Mouse (Mus musculus): Measurements from ENCODE around the gene Pla1a. TPM values are rescaled to one million over a fixed set of nuclear protein-coding genes. Genes with fewer than 3 reads are reported as not detected.
"Not testable (repeated sequence)": the region's sequence is repeated elsewhere in the genome, so short reads cannot be mapped to it uniquely, and the experiment has no call there.

Gene Pla1a
- polyA plus RNA-seq, 1 experiment from 2014 or later: 2.8 TPM

DNA sequence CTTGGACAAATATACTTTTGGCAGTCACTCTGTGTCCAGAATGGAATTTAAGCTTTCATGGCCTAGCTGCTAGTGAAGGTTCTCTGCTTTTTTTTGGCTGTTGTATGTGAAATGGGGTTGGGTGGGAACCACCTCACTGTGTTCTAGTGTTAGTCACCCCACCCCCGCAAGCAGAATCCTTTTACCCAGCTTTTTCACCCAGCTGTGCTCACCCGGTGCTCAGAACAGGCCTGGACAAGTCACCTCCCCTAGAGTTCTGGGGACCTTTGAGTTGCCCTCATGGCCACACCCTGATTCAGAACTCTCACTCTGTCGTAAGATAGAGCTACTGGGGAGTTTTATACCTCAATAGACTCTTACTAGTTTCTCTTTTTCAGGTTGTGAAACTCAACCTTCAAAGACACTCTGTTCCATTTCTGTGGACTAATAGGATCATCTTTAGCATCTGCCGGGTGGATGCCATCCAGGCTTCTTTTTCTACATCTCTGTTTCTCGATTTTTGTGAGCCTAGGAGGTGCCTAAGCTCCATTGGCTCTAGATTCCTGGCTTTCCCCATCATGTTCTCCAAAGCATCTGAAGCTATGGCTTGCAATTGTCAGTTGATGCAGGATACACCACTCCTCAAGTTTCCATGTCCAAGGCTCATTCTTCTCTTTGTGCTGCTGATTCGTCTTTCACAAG is 25.8 kb upstream of the Pla1a start:
- no peak for DNase-seq (ENCODE audit: low spot score)

DNA sequence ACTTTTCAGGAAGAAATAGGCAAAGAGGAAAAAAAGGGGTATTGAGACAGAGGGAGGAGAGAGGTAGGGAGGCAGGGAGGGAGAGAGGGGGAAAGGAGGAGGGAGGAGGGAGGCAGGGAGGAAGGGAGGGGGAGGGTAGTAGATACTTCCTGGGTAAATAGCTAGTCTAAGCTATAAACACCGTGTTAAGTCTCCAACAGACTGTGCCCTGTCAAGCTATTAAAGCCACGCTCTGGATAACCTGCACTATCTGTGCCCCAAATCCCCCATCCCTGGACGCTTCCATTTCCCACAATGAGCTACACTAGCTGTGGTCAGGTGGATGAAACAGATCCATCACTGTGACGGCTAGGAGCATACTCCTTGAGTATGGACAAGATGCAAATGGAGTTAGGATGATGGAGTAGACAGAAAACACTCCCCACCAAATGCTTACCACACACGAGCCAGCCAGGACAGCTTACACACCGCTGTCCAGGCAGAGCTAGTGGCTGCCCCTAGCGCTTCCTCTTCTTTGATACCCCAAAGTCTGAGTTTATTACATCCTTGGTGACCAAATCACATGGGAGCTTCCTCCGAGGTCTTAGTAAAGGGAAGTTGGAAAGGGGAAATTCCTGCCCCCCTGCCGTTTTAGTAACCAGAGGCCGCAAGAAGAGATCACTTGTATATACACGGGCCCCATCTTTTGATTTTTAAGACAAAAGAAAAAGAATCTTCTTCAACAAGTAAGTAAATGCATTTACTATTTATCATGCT is 24.0 kb upstream of the Pla1a start:
- no peak for DNase-seq (ENCODE audit: low spot score)

DNA sequence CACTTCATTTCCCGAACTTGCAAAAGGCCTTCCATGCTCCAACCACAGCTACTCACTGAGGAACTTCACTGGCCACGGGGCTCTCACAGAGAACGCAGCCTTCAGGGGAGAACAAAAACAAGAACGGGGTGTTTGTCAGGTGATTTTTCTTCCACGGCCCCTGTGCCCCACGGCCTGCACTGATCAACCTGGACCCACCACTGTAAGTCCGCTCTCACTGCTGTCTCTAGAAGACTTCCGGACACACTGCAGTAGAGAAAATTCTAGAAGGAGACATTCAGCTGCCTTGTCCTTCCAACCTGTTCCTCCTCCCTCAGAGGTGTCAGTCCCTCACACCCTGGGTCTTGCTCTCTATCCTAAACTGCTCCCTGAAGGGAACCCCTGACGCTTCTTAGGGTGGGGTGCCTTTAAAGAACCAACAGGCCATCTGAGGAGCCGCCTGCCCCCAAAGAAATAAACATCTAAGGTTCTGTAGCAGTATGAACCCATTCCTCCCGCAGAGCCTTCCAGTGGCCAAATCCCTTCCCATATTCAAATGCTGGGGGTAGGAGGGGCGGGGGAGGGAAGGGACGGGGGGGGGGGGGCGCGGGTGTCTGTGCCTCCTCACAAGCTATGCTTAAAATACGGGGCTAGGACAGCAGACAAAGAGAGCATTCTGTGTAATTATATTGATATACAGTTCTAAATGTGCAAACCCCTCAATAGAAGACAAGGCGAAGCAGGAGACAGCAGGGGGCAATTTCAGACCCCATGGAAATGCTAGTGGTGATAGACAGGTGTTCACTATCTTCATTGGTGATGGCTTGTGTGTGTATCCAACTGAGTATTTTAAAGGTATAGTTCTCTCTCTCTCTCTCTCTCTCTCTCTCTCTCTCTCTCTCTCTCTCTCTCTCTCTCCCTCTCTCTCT is 22.8 kb upstream of the Pla1a start, which contains the start of gene Cd80:
Gene Cd80, plus strand, starts transcription at position 51 of the 908 bp plus-strand sequence.
- DNase-seq (ENCODE audit: low spot score): no peak

DNA sequence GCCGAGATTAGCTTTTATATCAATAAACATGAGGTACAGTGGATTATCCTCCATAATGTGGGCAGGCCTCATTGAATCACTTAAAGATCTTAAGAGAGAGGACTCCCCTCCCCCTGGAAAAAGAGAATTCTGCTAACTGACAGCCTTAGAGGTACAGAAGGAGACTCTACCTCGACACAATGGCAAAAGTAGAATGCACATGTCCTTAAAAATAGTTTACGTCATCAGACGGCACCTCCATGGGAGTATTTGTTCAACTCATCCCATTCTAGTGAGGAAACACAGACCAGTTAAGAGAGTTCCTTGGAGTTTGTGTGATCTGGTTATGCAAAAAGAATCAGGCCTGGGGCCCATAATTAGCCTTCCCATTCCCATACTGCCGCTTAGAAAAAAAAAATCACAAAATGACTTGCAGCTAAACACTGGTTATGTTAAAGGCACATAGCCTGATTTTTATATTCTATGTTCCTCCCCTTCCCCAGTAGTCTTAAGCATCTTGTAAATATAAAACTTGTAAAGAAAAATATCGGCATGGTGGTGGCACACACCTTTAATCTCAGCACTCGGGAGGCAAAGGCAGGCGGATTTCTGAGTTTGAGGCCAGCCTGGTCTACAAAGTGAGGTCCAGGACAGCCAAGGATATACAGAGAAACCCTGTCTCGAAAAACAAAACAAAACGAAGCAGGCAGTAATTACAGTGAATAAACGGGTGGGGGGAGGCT is 21.7 kb upstream of the Pla1a start:
- DNase-seq (ENCODE audit: low spot score): no peak

DNA sequence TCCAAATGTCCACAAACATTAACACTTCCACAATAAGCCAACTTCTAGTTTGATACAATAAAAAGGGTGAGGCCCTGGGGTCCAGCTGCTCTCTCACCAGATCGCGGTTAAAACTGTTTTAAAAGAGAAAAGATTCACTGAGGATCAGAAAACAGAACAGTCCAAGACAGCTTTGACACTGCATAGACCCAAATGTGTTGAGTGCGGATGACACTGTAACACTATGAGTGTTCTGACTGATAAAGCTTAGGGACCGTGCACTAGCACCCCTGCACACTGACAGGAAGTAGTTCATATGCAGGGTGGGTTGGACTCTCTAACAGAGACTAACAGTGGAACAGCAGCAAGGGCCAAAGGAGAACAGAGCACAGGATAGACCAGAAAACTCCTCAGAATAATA is 21.0 kb upstream of the Pla1a start:
- DNase-seq (ENCODE audit: low spot score): no peak

DNA sequence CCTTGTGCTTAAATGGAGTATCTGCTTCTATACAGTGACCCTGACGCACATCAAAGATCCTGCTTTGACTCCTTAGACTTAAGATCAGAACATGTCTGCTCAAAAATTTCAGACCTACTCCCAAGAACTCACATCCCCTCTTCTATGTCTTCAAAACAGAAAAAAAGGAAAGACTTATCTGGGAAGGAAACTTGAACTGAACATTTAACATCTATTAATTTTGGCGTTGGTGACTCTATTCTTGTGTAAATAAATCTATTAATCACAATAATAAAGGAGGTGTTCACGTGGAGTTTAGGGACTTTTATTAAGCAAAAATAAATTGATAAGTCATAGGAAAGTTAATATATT is 20.2 kb upstream of the Pla1a start:
- no peak for DNase-seq (ENCODE audit: low spot score)

DNA sequence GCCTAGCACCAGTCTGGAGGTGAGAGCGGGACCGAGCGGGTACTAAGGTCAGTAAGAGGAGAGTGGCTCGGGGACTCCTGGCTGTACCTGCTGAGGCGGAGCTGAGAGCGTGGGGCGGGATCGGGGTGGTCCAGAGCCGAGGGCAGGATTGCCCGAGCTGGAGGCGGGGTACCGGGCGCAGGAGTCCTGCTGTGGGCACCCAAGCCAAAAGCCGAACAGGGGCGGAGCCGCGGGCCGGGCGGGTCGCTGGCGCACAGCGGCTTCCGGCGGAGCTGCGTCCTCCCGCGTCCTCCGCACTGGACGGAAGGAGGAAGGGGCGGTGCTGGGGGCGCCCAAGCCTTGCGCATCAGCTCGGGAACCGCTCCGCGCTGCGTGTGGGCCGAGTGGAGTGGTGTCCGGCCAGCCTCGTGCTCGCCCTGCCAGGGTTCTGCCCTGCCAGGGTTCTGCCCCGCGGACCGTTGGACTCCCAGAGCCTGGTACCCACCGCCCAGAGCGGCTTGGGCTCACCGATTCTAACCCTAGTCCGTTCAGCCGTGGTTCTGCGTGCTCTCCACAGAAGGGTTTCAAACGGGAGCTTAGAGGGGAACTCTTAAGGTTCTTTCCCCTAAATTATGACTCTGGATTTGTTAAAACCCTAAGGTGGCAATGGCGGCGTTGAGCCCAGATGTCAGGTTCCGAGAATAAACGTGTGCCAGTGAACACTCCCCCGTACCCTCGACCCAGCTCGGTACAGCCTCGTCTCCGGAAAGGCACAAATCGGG is 19.7 kb upstream of the Pla1a start, which contains the start of gene Adprh:
Gene Adprh, minus strand, starts transcription at position 262 of the 761 bp plus-strand sequence.
- DNase-seq (ENCODE audit: low spot score): peak; percentile 80

DNA sequence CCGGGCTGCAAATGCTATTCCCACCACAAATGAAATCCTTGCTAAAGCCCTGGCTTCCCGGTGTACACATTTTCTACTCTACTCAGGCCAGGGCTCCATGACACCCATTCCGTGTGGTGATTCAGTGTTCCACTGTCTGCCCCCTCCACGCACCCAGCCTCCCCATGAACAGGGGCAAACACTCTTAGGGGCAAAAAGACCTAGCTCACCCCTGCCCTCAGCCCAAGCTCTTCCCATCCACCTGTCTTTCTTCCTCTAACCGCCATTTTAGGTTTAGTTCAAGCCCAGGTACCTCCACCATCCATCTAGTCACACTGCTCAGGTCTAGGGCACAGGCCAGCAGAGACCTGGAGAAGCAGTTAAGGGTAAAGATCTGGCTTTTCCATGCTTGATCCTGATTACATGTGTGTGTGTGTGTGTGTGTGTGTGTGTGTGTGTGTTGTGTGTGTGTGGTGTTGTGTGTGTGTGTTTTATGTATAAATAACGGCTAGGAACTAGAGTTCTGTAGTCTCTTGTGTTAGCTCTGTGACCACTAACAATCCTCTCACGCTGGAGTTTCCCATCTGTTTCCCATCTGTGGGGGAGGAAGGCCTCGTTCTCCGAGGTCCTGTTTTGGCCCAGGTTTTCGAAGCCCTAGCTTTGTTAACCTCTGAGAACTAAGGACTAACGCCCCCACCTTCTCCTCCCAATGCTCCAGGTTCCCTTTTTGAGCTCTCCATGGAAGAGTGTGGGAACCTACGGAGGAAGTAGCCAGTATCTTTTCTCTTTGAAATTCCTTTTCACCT is 18.7 kb upstream of the Pla1a start:
- no peak for DNase-seq (ENCODE audit: low spot score)

DNA sequence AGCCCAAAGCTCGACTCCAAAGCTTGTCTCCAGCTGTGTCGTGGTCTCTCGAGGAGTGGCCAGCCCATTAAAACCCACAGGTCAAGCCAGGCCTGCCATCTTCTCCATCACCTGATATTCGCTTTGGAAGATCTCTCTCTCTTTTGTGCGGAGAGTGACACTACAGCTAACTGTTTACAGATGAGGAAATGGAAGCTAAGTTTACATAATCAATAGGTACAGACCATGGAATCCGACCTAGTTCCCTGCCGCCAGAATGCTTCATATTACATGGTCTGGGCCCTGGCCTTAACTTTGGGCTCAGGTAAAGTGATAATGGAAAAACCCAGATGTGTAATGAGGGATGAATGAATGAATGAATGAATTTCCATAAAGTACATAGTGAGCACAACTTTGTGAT is 17.8 kb upstream of the Pla1a start:
- DNase-seq (ENCODE audit: low spot score): no peak

DNA sequence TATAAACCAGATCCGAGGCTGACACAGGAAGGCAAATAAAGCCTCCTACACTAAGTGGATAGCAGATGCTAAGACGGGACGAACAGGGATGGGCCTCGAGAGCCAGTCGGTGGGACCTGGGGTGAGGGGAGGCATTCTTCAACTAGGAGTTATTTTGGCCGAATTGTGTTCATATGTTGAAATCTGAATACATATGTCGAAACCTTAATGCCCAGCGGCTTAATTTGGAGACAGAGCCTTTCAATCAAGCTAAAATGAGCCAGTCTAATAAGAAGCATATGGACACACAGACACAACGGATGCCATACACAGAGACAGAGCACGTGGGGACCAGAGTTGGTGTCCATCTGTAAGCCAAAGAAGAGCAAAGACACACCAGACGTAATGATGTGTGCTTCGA is 15.5 kb upstream of the Pla1a start:
- no peak for DNase-seq (ENCODE audit: low spot score)

DNA sequence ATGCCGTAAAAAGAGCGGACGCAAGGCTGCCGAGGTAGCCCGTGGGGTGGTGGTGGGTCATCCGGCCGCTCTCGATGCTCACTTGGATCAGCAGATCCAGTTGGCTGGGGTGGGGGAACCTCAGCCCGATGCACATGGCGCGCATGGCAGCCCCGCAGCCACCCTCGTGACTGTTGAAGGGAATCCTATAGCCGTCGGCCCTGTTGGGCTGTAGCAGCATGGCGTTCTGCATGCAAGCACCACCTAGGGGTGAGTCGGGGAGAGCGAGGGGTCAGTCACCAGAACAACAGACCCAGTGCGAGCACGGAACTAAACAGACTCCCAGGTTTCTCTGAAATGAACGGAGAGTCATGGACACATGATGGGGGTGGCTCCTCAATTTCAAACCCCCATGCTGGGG is 14.4 kb upstream of the Pla1a start:
- no peak for DNase-seq (ENCODE audit: low spot score)

DNA sequence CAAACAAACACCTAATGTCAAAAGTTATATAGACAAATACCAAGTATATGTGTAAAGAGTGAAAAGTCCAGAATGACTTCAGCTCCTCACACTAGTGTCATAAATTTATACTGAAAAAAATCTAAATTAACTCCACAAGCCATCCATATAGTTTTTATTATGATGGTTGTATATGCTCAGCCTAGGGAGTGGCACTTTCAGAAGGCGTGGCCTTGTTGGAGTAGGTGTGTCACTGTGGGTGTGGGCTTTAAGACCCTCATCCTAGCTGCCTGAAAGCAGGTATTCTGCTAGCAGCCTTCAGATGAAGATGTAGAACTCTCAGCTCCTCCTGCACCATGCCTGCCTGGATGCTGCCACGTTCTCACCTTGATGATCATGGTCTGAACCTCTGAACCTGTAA is 13.2 kb upstream of the Pla1a start:
- DNase-seq (ENCODE audit: low spot score): not testable (repeated sequence)

DNA sequence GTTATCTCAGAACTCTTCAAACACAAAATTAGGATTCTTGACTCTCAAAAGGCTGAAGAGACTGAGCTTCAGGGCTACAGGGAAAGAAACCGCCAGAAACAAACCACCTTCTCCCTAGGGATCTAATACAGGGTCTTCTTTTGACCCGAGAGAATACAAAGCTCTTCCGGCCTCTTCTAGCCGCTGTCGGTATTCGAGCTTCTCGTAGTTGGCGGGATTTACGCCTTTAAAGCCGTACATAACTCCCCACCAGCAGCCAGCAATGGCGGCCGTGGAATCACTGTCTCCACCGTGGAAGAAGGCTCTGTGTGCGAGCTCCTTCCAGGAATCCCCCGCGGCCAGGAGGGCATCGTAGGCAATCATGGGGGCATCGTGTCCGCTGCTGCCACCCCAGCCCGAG is 12.6 kb upstream of the Pla1a start:
- DNase-seq (ENCODE audit: low spot score): no peak

DNA sequence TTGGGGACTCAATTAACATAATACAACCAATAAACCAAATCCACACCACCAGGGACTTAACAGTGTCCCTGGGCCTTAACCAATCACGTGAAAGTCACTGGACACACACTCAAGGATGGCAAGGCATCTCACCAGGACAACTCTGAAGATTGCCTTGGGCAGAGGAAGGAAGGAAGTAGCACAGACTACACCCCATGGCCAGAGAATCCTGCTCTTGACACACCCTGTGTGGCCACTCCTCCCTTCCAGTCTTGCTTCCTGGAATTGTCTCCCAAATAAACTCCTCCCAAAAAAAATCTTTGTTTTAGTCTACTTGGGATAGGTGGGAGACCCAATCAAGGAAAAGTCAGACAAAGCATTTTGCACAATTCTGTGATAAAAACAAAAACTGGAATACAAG is 12.1 kb upstream of the Pla1a start:
- DNase-seq (ENCODE audit: low spot score): no peak

DNA sequence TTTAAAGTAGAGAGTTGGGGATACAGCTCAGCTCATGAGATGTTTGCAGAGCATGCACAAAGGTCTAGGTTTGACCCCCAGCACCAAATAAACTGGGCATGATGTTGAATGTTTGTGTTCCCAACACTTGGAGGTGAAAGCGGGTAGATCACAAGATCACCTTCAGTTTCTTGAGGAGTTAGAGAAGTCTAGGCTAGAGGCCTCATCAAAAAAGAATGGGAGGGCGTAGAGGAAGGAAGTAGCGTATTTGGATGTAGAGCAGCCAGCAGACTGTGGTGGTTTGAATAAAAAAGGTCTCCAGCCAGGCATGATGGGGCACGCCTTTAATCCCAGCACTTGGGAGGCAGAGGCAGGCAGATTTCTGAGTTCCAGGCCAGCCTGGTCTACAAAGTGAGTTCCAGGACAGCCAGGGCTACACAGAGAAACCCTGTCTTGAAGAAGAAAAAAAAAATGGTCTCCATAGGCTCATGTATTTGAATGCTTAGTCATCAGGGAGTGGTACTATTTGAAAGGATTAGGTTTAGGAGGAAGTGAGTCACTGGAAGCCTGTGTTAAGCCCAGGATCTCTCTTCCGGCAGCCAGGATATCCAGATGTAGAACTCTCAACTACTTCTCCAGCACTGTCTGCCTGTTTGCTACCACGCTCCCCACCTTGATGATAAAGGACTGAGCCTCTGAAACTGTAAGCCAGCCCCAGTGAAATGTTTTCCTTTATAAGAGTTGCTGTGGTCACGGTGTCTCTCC is 10.9 kb upstream of the Pla1a start:
- no peak for DNase-seq (ENCODE audit: low spot score)

DNA sequence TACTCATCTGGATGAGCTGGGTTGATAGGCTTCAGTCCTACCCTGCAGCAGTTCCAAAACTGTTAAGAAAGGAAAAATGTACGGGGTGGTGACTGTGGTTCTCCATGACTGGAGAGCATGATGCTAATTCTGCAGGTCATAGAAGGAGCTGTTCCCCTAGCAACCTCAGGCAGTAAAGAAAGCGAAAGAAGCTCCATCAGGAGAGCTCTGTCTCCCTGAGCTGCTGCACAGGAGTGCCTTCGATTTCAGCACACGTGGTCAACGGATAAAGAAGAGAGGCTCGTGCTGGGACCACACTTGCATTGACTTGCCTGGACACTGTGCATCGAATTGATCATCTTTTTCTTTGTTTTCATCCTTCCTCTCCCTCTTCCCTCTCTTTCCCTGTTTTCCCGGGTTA is 9.3 kb upstream of the Pla1a start:
- no peak for DNase-seq (ENCODE audit: low spot score)

DNA sequence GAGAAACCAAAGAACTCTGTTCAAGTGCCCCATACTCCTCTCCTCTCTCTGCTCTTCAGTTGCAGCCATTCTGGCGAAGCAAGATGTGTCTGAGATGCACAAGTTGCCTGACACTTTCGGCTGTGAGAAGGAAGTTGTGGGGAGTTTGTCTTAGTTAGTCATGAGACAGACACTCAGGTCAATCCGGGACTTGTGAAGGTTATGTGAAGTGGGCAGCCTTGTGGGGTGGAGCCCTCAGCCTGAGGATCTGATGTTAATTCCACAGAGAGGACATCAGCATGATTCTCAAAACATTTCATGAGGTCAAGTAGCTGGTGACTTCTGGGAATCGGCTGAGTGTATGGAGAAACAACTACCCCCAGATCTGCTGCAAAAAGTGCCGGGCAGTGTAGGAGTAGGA is 8.7 kb upstream of the Pla1a start:
- no peak for DNase-seq (ENCODE audit: low spot score)

DNA sequence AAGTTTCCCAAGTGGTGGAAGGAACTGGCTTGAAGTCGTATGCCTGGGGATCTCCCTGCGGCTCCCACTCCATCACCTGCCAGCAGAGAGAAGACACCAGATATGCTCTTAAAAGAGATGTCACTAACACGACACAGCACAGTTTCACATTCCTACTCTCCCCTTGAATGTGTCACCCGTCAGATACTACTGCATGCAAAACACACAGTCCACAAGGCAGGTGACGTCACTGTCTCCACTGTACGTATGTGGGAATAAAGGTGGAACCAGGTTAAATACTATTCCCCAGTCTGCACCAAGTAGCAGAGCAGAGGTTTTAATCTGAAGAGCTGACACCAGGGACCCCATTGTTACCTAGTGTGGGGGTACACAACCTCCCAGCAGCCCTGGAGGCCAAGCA is 7.5 kb upstream of the Pla1a start:
- DNase-seq (ENCODE audit: low spot score): no peak

DNA sequence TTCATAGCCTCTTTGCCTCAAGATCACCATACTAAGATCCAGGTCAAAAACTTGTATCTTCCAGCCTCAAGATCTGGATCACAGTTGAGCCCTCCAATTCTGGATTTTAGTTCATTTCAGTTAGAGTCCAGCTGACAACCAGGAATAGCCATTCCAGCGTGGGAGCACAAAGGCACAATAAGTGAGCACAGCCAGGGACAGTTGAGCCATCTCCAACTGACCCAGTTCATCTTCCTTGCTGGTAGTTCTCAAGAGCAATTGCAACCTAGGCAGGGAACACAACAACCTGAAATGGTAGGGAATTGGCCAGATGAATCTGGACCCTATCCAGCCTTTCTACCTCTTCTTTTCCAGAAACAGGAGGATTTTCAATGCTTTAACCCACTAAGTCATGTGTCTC is 6.2 kb upstream of the Pla1a start:
- no peak for DNase-seq (ENCODE audit: low spot score)

Data from thymus, postnatal 0 days (tissue).